Mouse (Mus musculus): ENCODE results near the gene Spcs3. TPM values are rescaled to one million over a fixed set of nuclear protein-coding genes. Genes with fewer than 3 reads are reported as not detected.
A peak's percentile ranks its signal among the peaks of the same experiment; 100 is the strongest.

Gene Spcs3
- polyA plus RNA-seq, 1 experiment from 2014 or later: 85.9 TPM

DNA sequence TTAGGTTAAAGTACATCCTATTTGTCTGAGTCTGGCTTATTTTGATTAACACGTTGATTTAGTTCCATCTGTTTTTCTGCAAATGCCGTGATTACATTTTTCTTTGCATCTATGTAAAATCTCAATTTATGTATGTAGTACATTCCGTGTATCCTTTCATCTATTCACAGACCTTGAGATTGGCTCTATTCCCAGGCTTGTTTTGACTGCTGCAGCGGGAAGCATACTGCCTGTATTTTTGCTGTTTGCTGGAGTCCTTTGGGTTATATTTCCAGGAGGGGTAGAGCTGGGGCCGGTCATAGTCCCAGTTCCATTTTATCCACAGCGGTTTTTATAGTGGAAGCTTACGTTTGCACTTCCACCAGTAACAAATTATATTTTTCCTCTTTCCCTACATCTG, 26.7 kb downstream of the Spcs3 start:
- H3K9me3 ChIP-seq: no peaks in the 10 kb centered on the region
- no peak overlapping the region for H3K27ac ChIP-seq

DNA sequence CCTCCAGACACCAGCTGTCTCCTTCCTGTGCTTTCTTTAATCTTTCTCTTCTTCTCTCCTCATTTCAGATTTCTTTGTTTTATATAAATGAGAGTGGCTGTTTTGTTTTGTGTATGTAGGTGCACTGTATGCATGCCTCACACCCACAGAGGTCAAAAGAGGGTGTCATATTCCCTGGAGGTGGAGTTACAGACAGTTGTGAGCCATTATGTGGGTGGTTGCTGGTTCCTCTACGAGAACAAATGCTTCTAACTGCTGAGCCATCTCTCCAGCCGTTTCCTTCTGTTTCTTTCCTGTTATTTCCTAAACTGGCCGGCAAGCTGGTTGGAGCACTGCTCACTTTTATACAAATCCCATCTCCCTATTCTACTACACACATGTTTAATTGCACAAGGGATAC, 35.9 kb downstream of the Spcs3 start:
- Histone ChIP-seq H3K4me3 (replicated peaks) (no peak overlapping the region), H3K36me3 (replicated peaks) (no peaks in the 10 kb centered on the region), H3K27ac (no peak overlapping the region), H3K9me3 (no peaks in the 10 kb centered on the region), H3K9ac (no peak overlapping the region), H3K4me2 (no peak overlapping the region), H3K27me3 (peaks cover 9% of the 10 kb centered on the region), H3K4me1 (no peaks in the 10 kb centered on the region)
- WGBS: 68% methylated on average over 3 of the region's 3 CpGs
- ATAC-seq (ENCODE audit: low FRiP score): no peak

More for the DNA sequence above, 26.7 kb downstream of the Spcs3 start:
- Histone ChIP-seq H3K4me1 (no peaks in the 10 kb centered on the region), H3K4me2 (no peak overlapping the region), H3K4me3 (replicated peaks) (no peak overlapping the region), H3K27me3 (no peaks in the 10 kb centered on the region), H3K36me3 (replicated peaks) (no peaks in the 10 kb centered on the region), H3K9ac (no peak overlapping the region)
- no peak for ATAC-seq (ENCODE audit: low FRiP score)
- 81% methylated on average over 7 of the region's 7 CpGs for WGBS

DNA sequence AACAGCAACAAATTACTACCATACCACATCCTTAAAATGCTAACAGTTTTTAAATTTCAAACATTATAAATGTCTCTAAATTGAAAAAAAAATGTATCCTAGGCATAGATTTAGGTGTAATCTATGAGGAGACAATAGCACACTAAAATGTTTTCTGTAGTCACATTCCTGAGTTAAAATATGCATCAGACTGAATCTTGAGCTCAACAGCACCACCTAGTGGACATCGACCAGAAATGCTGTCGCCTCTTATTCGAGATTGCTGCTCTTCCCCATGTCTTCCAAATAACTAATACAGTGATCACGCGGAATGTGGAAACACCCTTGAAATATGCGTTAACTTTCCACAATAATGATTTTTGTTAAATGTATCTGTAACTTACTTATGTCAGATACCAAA, 36.7 kb downstream of the Spcs3 start:
- 16% methylated on average over 6 of the region's 6 CpGs for WGBS
- no peaks in the 10 kb centered on the region for H3K36me3 ChIP-seq (replicated peaks)
- peak; percentile 27; the same call in 1 of the 2 replicates for ATAC-seq (ENCODE audit: low FRiP score)
- peaks cover 9% of the 10 kb centered on the region for H3K27me3 ChIP-seq
- no peak overlapping the region for H3K4me3 ChIP-seq (replicated peaks)
- H3K27ac ChIP-seq: no peak overlapping the region
- H3K4me2 ChIP-seq: no peak overlapping the region
- no peak overlapping the region for H3K9ac ChIP-seq
- no peaks in the 10 kb centered on the region for H3K9me3 ChIP-seq
- no peaks in the 10 kb centered on the region for H3K4me1 ChIP-seq

DNA sequence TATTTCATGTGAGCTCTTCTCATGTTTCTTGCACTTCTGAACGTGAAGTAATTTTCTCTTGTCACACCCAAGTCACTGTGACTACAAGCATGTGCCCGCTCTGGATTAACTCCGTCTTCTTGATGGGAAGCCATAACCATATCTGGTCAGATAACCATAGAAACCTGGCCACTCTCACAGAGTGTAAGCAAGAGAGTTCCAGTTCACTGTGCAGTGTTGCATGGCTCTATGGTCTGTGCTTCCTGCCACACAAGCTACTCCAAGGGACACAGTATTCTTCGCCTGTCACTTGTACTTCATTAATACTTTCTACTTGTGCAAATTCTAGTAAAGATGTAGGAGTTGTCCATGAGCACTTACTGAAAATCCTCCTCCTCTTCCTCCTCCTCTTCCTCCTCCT, 37.9 kb downstream of the Spcs3 start:
- H3K36me3 ChIP-seq (replicated peaks): no peaks in the 10 kb centered on the region
- no peak overlapping the region for H3K9ac ChIP-seq
- no peaks in the 10 kb centered on the region for H3K9me3 ChIP-seq
- H3K27ac ChIP-seq: no peak overlapping the region
- 82% methylated on average over 4 of the region's 4 CpGs for WGBS
- 0 out of 2 replicates have a peak, but pooled peaks have one; percentile 18 for ATAC-seq (ENCODE audit: low FRiP score)
- H3K4me2 ChIP-seq: no peak overlapping the region
- H3K4me3 ChIP-seq (replicated peaks): no peak overlapping the region
- no peaks in the 10 kb centered on the region for H3K4me1 ChIP-seq
- peaks cover 9% of the 10 kb centered on the region for H3K27me3 ChIP-seq

DNA sequence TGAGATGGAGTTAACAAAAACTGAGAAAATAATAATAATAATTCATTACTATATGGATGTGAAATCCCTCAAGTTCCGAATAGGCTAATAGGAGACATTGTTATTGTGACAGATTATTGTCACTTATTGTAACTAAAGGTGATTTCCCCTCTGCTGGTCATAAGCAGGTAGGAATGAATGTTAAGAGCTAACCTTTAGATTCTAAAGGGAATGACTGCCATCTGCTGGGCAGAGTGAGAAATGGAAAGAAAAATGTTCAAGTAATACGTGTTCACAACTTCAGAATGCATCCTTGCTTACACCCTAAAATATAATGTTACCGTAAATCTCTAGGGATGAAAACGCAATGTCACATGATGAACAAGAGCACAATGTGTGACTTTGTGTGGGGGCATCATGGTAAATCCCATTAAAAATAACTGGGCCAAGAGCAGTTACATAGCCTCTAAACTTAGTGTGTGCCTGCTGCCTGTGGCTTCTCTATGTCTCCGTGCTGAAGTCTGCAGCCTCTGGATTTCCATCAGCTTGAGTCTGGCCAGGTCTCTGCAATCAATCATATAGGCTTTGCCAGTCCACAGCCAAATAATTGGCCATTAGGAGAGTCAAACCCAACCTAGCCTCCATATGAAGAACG, 38.6 kb downstream of the Spcs3 start:
- H3K27me3 ChIP-seq: peaks cover 9% of the 10 kb centered on the region
- ATAC-seq (ENCODE audit: low FRiP score): 0 out of 2 replicates have a peak, but pooled peaks have one; percentile 18
- H3K9ac ChIP-seq: no peak overlapping the region
- WGBS: 29% methylated on average over 6 of the region's 6 CpGs
- no peaks in the 10 kb centered on the region for H3K9me3 ChIP-seq
- H3K4me3 ChIP-seq (replicated peaks): no peak overlapping the region
- H3K27ac ChIP-seq: no peak overlapping the region
- H3K4me1 ChIP-seq: 0 out of 2 replicates have a peak, but pooled peaks cover 3% of the 10 kb centered on the region
- H3K36me3 ChIP-seq (replicated peaks): no peaks in the 10 kb centered on the region
- H3K4me2 ChIP-seq: no peak overlapping the region

DNA sequence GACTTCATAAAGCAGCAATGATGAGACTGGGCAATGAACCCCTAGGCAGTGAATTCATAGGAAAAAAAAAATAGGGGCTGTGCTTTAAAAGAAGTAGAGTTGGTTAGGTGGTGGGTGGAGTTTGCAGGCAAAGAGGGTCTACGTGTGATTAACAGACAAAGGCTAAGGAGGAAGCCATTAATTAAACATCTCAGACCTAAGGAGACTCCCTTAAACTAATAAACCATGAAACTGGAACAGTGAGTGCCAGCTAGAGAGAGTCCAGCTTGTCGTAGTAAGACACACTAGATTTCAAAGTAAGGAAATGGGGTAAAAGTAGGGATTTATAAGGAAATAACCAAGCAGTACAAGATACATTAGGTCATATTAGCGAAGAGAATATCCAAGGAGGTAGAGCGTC, 41.4 kb downstream of the Spcs3 start:
- Histone ChIP-seq H3K27ac (no peak overlapping the region), H3K9me3 (no peaks in the 10 kb centered on the region), H3K4me1 (0 out of 2 replicates have a peak, but pooled peaks cover 3% of the 10 kb centered on the region), H3K4me3 (replicated peaks) (no peak overlapping the region), H3K27me3 (peaks cover 9% of the 10 kb centered on the region), H3K4me2 (no peak overlapping the region), H3K9ac (no peak overlapping the region), H3K36me3 (replicated peaks) (no peaks in the 10 kb centered on the region)
- WGBS: 69% methylated on average over 4 of the region's 4 CpGs
- no peak for ATAC-seq (ENCODE audit: low FRiP score)

DNA sequence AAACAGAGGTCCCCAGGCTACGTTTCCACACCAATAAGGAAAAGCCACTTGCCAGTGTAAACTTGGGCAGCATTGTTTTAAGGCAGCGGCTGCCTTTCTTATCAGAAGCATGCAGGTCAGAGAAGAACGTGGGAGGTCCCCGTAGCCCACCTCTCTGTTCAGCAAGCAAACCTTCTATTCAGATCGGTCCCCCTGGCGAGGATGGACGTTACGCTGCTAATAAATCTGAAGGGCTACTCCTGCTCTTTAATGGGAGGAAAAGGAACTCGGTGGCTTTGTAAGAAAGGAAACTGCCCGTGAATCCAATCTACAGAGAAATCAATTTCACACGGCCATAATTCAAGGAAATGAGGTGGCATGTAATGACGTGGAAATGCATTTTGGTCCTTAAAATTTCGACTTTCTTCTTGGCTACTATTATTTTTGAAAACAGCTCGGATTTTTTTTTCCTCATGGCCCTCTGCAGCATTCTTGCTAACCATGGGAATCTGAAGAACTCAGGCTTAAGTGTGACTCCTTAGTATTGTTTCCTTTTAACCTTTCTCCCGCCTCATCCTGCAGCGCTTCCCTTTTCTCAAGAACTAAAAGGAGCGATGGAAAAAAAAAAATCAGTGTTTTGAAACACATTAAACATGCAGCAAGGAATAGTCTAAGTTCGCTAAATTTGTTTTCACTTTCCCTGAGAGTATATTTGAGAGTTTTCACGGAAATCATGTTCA, 43.1 kb downstream of the Spcs3 start:
- Histone ChIP-seq H3K4me1 (0 out of 2 replicates have a peak, but pooled peaks cover 3% of the 10 kb centered on the region), H3K27me3 (no peaks in the 10 kb centered on the region), H3K4me2 (peak overlapping the region; percentile 27; the same call in 1 of the 2 replicates), H3K36me3 (replicated peaks) (no peaks in the 10 kb centered on the region), H3K9ac (no peak overlapping the region), H3K9me3 (no peaks in the 10 kb centered on the region), H3K27ac (no peak overlapping the region), H3K4me3 (replicated peaks) (no peak overlapping the region)
- no peak for ATAC-seq (ENCODE audit: low FRiP score)
- 35% methylated on average over 19 of the region's 19 CpGs for WGBS

Other genes starting within 250 kb of the Spcs3 start
- 6.3 and 7.6 TPM in 2 replicates for gene Asb5, start 418 bp downstream of the Spcs3 start, polyA plus RNA-seq (2016; fragmentation: Nextera tagmentation; extraction: Ambion mirVana)
- 0.31 TPM in 1 of 2 replicates, not detected in the other for gene Spata4, start 70.8 kb upstream of the Spcs3 start, polyA plus RNA-seq (2016; fragmentation: Nextera tagmentation; extraction: Ambion mirVana)

All from forebrain, embryonic 12.5 days (tissue).